Mouse (Mus musculus) kidney, adult 2 months (tissue): ENCODE results near the gene Zmynd11. TPM values are rescaled to one million over a fixed set of nuclear protein-coding genes. Genes with fewer than 3 reads are reported as not detected.

Experiments used
- DNase-seq: peaks from one replicate; pipeline ENCODE4 v3.0.0; 2021
- H3K27ac ChIP-seq: fragments of 200-500 bp; 2 replicates; pipeline ENCODE4 v1.5.1; 2012; ENCODE audit warnings: low read depth, low read length, control low read depth, inconsistent platforms; ENCODE audit not compliant: insufficient read depth
- H3K27me3 ChIP-seq: fragments of 200-500 bp; replicated peaks from 2 replicates; pipeline ENCODE4 v1.6.1; 2012; ENCODE audit warnings: mild to moderate bottlenecking, moderate library complexity, low read length, inconsistent platforms; ENCODE audit not compliant: control insufficient read depth, insufficient read depth
- H3K36me3 ChIP-seq: fragments of 200-500 bp; 2 replicates; pipeline ENCODE4 v1.6.1; 2012; ENCODE audit warnings: mild to moderate bottlenecking, moderate library complexity, low read length, inconsistent platforms; ENCODE audit not compliant: control insufficient read depth, insufficient read depth
- H3K4me1 ChIP-seq: fragments of 200-500 bp; 2 replicates; pipeline ENCODE4 v1.6.1; 2011; ENCODE audit warnings: low read length; ENCODE audit not compliant: control insufficient read depth, insufficient read depth
- H3K4me3 ChIP-seq: fragments of 200-500 bp; 2 replicates; pipeline ENCODE4 v1.5.1; 2011; ENCODE audit warnings: mild to moderate bottlenecking, low read depth, low read length, control low read depth; ENCODE audit not compliant: insufficient read depth
- CTCF ChIP-seq: fragments of 200-500 bp; conservative IDR thresholded peaks from 2 replicates; pipeline ENCODE4 v1.5.1; 2011; ENCODE audit warnings: low read depth, mild to moderate bottlenecking, control low read depth, low read length, moderate library complexity, mixed read lengths; ENCODE audit not compliant: insufficient read depth, insufficient read length
- POLR2A ChIP-seq: fragments of 200-500 bp; IDR thresholded peaks from one replicate; pipeline ENCODE4 v1.6.1; 2011; ENCODE audit warnings: low read depth, low read length, control low read depth
- WGBS: fragments of 180-500 bp; shearing (Covaris S2); methylation state at CpG from one replicate; pipeline ENCODE4 v1.1.7; 2018; 5-methylcytosine and 5-hydroxymethylcytosine counted together
- polyA plus RNA-seq: library from polyadenylated mRNA; depleted of rRNA; stranded (reverse); fragments of >200 nt; gene quantifications from 2 replicates; pipeline ENCODE4 v1.2.3, GENCODE M21; 2012

Zmynd11 gene
- polyA plus RNA-seq, 1 experiment, result 47.4 TPM

GRCm38 (mm10) chr13:9695809-9696208 lies 69.3 kb downstream of the Zmynd11 start:
- Histone ChIP-seq H3K36me3 (peaks cover 3% of the 10 kb centered on the region; the same call in 1 of the 2 replicates), H3K4me1 (no peaks in the 10 kb centered on the region), H3K4me3 (no peak overlapping the region), H3K27ac (no peak overlapping the region), H3K27me3 (no peaks in the 10 kb centered on the region)
- TF ChIP-seq CTCF (no peak), POLR2A (no peak)
- DNase-seq, result no peak

GRCm38 (mm10) chr13:9695403-9695802 lies 69.7 kb downstream of the Zmynd11 start:
- H3K36me3 ChIP-seq, result peaks cover 3% of the 10 kb centered on the region; the same call in 1 of the 2 replicates
- WGBS, result 82% methylated on average over 4 of the region's 4 CpGs
- DNase-seq, result no peak
- TF ChIP-seq CTCF (no peak), POLR2A (no peak)
- H3K4me1 ChIP-seq, result no peaks in the 10 kb centered on the region
- no peak overlapping the region for H3K4me3 ChIP-seq
- H3K27ac ChIP-seq, result no peak overlapping the region
- H3K27me3 ChIP-seq, result no peaks in the 10 kb centered on the region

- 94% methylated on average over 6 of the region's 6 CpGs for WGBS
- no peak overlapping the region for H3K4me3 ChIP-seq
- TF ChIP-seq CTCF (no peak), POLR2A (no peak)
- no peaks in the 10 kb centered on the region for H3K4me1 ChIP-seq
- no peaks in the 10 kb centered on the region for H3K27me3 ChIP-seq
- DNase-seq, result no peak
- H3K27ac ChIP-seq, result no peak overlapping the region
- peaks cover 3% of the 10 kb centered on the region; the same call in 1 of the 2 replicates for H3K36me3 ChIP-seq
Observed at GRCm38 (mm10) chr13:9694651-9695050, 70.5 kb downstream of the Zmynd11 start.

GRCm38 (mm10) chr13:9692876-9693275 lies 72.3 kb downstream of the Zmynd11 start:
- TF ChIP-seq CTCF (no peak), POLR2A (no peak)
- Histone ChIP-seq H3K4me1 (no peaks in the 10 kb centered on the region), H3K27me3 (no peaks in the 10 kb centered on the region), H3K36me3 (peaks cover 3% of the 10 kb centered on the region; the same call in 1 of the 2 replicates), H3K4me3 (no peak overlapping the region), H3K27ac (no peak overlapping the region)
- DNase-seq, result no peak
- WGBS, result 87% methylated on average over 3 of the region's 3 CpGs

GRCm38 (mm10) chr13:9689366-9689765 lies 75.8 kb downstream of the Zmynd11 start:
- H3K36me3 ChIP-seq, result peaks cover 3% of the 10 kb centered on the region

GRCm38 (mm10) chr13:9686765-9687164 lies 78.4 kb downstream of the Zmynd11 start:
- no peak overlapping the region for H3K4me3 ChIP-seq
- DNase-seq, result no peak
- H3K27ac ChIP-seq, result no peak overlapping the region
- H3K36me3 ChIP-seq, result no peaks in the 10 kb centered on the region; the same call in none of the 2 replicates
- no peaks in the 10 kb centered on the region for H3K4me1 ChIP-seq
- 90% methylated on average over 11 of the region's 11 CpGs for WGBS
- no peaks in the 10 kb centered on the region for H3K27me3 ChIP-seq
- TF ChIP-seq CTCF (no peak), POLR2A (no peak)

More at GRCm38 (mm10) chr13:9689366-9689765, 75.8 kb downstream of the Zmynd11 start:
- WGBS, result 79% methylated on average over 16 of the region's 16 CpGs
- TF ChIP-seq CTCF, result no peak
- TF ChIP-seq POLR2A, result no peak
- Histone ChIP-seq H3K27ac (no peak overlapping the region), H3K27me3 (no peaks in the 10 kb centered on the region), H3K4me3 (no peak overlapping the region), H3K4me1 (no peaks in the 10 kb centered on the region)
- DNase-seq, result no peak

GRCm38 (mm10) chr13:9686261-9686660 lies 78.9 kb downstream of the Zmynd11 start:
- no peaks in the 10 kb centered on the region for H3K4me1 ChIP-seq
- WGBS, result 94% methylated on average over 7 of the region's 7 CpGs
- no peaks in the 10 kb centered on the region for H3K27me3 ChIP-seq
- TF ChIP-seq POLR2A (no peak), CTCF (no peak)
- no peaks in the 10 kb centered on the region; the same call in none of the 2 replicates for H3K36me3 ChIP-seq
- no peak overlapping the region for H3K27ac ChIP-seq
- DNase-seq, result no peak
- no peak overlapping the region for H3K4me3 ChIP-seq
